Mouse (Mus musculus): ENCODE data around the gene Vmn2r-ps159.
"Not testable (repeated sequence)": the region's sequence is repeated elsewhere in the genome, so short reads cannot be mapped to it uniquely, and the experiment has no call there.

Vmn2r-ps159 gene

GRCm38 (mm10) chr4:156330803-156331202 lies at the start of gene Vmn2r-ps159:
Vmn2r-ps159 (plus strand) TSS chr4:156331103.
- not testable (repeated sequence) for DNase-seq

GRCm38 (mm10) chr4:156341601-156342504 lies 10.9 kb downstream of the Vmn2r-ps159 start:
- not testable (repeated sequence) for DNase-seq

DNA sequence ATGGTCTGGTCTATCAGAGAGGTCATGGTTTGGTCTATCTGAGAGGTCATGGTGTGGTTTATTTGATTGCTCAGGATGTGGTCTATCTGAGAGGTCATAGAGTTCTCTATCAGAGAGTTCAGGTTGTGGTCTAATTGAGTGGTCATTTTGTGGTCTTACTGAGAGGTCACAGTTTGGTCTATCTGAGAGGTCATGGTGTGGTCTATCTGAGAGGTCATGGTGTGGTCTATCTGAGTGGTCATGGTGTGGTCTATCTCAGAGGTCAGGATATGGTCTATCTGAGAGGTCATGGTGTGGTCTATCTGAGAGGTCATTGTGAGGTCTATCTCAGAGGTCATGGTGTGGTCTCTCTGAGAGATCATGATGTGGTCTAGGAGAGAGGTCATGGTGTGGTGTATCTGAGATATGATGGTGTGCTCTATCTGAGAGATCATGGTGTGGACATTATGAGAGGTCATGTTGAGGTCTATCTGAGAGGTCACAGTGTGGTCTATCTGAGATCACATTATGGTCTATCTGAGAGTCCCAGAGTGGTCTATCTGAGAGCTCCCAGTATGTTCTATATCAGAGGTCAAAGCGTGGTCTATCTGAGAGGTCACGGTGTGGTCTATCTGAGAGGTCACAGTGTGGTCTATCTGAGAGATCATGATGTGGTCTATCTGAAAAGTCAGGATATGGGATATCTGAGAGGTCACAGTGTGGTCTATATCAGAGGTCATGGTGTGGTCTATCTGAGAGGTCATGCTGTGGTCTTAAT lies 11.8 kb downstream of the Vmn2r-ps159 start:
- no peak for DNase-seq

DNA sequence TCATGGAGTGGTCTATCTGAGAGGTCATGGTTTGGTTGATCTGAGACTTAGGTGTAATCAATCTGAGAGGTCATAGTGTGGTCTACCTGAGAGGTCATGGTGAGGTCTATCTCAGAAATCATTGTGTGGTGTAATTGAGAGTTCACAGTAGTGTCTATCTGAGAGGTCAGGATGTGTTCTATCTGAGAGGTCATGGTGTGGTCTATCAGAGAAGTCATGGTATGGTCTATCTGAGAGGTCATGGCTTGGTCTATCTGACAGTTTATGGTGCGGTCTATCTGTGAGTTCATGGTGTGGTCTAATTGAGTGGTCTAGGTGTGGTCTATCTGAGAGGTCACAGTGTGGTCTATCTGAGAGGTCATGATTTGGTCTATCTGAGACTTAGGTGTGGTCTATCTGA lies 12.4 kb downstream of the Vmn2r-ps159 start:
- DNase-seq, result no peak

GRCm38 (mm10) chr4:156356756-156357437 lies 26.0 kb downstream of the Vmn2r-ps159 start:
- DNase-seq, result not testable (repeated sequence)
